Mouse (Mus musculus) urinary bladder, postnatal 14 days (tissue): ENCODE data around the gene Sp100.

Source experiments
- DNase-seq: peaks from one replicate; pipeline ENCODE4 v3.0.0; 2021; ENCODE audit warnings: low spot score

Sp100 gene

GRCm38 (mm10) chr1:85750650-85751049 lies 100.9 kb downstream of the Sp100 start:
- DNase-seq, result no peak

GRCm38 (mm10) chr1:85751494-85751893 lies 101.7 kb downstream of the Sp100 start:
- DNase-seq, result no peak

DNA sequence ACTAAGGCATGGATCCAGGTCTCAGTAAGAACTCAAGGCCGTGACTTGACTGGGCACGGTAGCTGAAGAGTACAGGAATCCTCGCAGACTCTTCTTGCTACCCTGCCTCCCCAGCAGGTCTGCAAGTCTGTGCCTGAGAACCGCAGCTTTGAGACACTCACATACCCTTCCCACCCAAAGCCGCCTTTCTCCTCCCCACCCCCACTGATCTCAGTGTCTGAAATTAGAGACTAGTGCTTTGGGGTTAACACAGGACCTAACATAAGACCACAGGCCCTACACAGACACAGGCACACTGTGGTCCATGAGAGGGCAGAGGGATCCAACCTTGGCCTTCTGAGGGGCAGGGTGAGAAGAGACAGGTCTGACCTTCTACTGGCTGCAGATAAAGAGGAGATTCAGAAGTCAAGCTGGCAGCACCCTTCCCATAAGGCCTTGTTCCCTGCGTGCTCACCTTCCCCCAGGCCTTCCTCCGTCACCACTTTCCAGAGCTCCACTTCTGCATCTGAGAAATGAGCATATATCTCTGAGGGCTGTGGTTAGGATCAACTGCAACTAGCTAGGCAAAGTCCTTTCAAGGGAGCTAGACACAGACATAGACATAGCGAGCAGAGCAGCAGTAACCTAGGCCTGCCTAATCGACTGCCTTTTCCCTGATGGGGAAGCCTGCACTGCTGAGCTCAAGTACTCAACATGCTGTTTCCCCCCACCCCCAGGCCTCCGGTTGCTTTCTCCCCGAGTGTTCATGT lies 102.3 kb downstream of the Sp100 start:
- DNase-seq, result no peak

DNA sequence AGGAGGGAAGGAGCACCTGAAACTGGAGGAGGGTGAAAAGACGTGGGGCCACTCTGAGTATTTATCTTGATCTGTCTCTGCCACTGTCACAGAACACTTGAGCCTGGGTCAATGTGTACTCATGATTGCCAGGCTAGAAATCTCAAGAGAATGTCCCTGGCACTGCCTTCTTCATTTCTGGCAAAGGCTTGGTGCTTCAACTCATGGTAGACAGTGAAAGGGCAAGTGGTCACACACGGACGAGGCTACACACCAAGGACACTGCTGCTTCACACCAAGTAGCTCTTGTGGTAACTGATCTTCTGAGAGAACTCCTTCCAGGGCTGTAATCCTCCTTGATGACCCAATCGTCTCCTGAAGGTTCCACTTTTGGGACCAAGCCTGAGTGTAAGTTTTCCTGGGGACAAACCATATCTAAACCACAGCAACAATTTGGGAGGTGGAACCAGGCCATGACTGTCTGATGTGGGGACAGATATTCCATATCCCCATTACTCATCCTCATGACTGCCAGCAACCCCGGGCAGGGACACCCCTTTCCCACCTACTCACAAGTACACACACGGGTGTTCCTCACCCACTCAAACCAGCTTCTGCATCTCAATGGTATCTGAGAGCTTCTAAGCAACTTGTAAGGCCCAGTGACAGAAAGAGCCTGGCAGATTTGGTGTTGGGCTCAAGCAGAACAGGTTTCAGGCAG lies 107.9 kb downstream of the Sp100 start:
- DNase-seq, result no peak

GRCm38 (mm10) chr1:85758231-85758968 lies 108.6 kb downstream of the Sp100 start:
- DNase-seq, result no peak

- DNase-seq, result no peak
Measured at GRCm38 (mm10) chr1:85758969-85759293, 109.1 kb downstream of the Sp100 start.
